Mouse (Mus musculus) lung, postnatal 25 days (tissue): Measurements from ENCODE around the gene Skap2.
A peak's percentile ranks its signal among the peaks of the same experiment; 100 is the strongest.

ENCODE experiments used
- DNase-seq: peaks from one replicate; pipeline ENCODE4 v3.0.0; 2022; ENCODE audit warnings: low spot score

Skap2 gene

GRCm38 (mm10) chr6:51889824-51890223, 122.5 kb downstream of the Skap2 start:
- no peak for DNase-seq

- DNase-seq = no peak
These were observed 125.4 kb downstream of the Skap2 start for GRCm38 (mm10) chr6:51886902-51887431.

- DNase-seq = no peak
These were observed 129.5 kb downstream of the Skap2 start for GRCm38 (mm10) chr6:51882880-51883274.

- no peak for DNase-seq
These were observed 130.0 kb downstream of the Skap2 start for GRCm38 (mm10) chr6:51882266-51882879.

- DNase-seq = peak; percentile 70
These were observed 131.0 kb downstream of the Skap2 start for GRCm38 (mm10) chr6:51881181-51881968.

GRCm38 (mm10) chr6:51880778-51881177, 131.6 kb downstream of the Skap2 start:
- no peak for DNase-seq

GRCm38 (mm10) chr6:51878551-51878950, 133.8 kb downstream of the Skap2 start:
- no peak for DNase-seq

- no peak for DNase-seq
These were observed 135.4 kb downstream of the Skap2 start for GRCm38 (mm10) chr6:51876841-51877553.

GRCm38 (mm10) chr6:51875884-51876626, 136.3 kb downstream of the Skap2 start:
- no peak for DNase-seq

- no peak for DNase-seq
These were observed 138.3 kb downstream of the Skap2 start for GRCm38 (mm10) chr6:51874035-51874434.

GRCm38 (mm10) chr6:51871135-51871534, 141.2 kb downstream of the Skap2 start:
- no peak for DNase-seq

- no peak for DNase-seq
These were observed 142.1 kb downstream of the Skap2 start for GRCm38 (mm10) chr6:51870294-51870693.

GRCm38 (mm10) chr6:51866596-51866995, 145.8 kb downstream of the Skap2 start:
- no peak for DNase-seq

GRCm38 (mm10) chr6:51863508-51863907, 148.8 kb downstream of the Skap2 start:
- no peak for DNase-seq

- DNase-seq = no peak
These were observed 152.0 kb downstream of the Skap2 start for GRCm38 (mm10) chr6:51860300-51860699.

- DNase-seq = peak; percentile 94
These were observed 154.5 kb downstream of the Skap2 start for GRCm38 (mm10) chr6:51857821-51858220.

- DNase-seq = no peak
These were observed 159.1 kb downstream of the Skap2 start for GRCm38 (mm10) chr6:51853291-51853690.

GRCm38 (mm10) chr6:51852643-51853042, 159.7 kb downstream of the Skap2 start:
- DNase-seq = no peak

- DNase-seq = no peak
These were observed 160.8 kb downstream of the Skap2 start for GRCm38 (mm10) chr6:51851544-51851943.

GRCm38 (mm10) chr6:51850030-51850817, 162.1 kb downstream of the Skap2 start:
- no peak for DNase-seq

GRCm38 (mm10) chr6:51849561-51849960, 162.8 kb downstream of the Skap2 start:
- no peak for DNase-seq
